Mouse (Mus musculus): ENCODE data around the gene Nup210. TPM values are rescaled to one million over a fixed set of nuclear protein-coding genes. Genes with fewer than 3 reads are reported as not detected.
"Not testable (repeated sequence)": the region's sequence is repeated elsewhere in the genome, so short reads cannot be mapped to it uniquely, and the experiment has no call there.

Nup210 gene
- total RNA-seq, 2 experiments from 2014 or later = 45.3 to 56.8 TPM

DNA sequence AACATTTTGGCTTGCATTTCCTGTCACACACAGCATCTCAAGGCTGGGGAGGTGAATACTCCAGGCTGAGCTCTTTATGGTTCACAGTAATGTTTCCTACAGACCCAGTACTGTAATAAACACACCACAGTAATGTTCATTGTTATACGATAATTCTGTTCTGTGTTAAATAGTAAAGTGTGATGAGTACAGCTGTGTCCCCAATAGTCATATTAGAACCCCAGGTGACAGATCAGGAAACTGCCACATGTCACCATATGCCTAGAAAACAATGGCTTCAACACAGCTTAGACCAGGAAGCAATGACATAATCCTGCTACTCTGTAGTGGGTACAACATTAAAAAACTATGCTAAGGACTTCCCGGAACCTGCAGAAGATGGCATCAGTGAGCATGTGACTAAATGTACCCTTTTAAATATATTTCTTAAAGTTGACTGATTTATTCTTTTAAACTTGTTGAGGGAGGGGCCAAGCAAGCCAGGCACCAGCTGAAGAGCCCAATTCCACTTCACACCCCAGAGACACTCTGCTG lies 7.6 kb downstream of the Nup210 start:
- ATAC-seq (replicated peaks; ENCODE audit: low FRiP score, poor library complexity, severe bottlenecking) = no peak

DNA sequence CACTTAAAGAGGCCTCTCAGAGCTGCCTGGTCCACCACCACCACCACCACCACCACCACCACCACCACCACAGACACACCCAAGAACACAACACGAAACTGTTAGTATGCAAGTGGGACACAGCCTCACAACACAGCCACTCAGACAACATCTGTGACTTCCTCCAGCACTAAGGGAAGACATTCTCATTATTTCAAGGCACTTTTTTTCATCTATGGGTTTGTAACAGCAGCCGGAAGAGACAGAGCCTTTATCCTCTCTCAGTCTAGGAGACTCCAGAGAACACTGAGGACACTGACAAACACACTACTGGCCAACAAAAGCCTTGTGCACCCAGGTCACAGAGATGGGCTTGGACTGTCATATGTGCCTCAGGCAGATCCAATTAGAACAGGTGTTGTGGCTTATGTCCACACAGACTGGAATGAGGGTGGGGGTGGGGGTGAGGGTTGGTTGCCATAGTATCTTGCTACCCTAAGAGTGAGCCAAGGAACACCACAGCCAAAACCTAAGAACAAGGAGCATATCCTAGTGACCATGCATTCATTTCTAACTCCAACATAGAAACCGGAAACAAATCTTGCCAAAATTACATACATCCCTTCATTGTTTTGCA lies 8.2 kb downstream of the Nup210 start:
- no peak for ATAC-seq (replicated peaks; ENCODE audit: low FRiP score, poor library complexity, severe bottlenecking)

DNA sequence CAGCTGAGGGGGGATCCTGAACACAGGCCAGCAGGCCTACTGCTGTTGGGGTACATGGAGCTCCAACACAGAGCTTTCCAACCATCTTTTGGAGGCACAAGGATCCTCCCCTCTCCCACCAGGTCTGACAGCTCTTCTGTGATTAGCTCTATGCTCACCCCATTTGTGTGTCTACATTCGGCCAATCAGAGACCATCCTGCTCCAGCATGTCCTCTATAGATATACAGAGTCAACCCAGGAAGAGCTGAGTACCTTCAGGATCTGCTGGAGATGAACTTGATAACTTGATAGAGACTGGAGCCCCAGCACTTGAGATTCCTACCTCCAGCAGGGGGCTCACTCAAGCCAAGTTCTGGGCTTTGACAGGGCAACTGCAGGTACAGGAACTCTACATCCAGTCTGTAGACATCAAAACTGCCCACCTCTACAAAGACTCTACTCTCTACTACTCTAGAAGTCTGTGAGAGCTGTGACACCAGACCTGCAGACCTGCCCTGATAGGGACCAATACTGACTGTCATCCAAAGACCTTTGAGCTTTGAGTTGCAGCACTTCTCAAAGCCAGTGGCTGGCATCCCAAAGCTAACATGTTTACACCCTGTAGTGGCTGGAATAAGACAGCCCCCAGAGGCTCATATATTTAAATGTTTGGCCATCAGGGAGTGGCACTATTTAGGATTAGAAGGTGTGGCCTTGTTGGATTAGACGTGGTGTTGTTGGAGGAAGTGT lies 11.1 kb downstream of the Nup210 start:
- ATAC-seq (replicated peaks; ENCODE audit: low FRiP score, poor library complexity, severe bottlenecking) = peak; percentile 26; the same call in 1 of the 2 replicates

DNA sequence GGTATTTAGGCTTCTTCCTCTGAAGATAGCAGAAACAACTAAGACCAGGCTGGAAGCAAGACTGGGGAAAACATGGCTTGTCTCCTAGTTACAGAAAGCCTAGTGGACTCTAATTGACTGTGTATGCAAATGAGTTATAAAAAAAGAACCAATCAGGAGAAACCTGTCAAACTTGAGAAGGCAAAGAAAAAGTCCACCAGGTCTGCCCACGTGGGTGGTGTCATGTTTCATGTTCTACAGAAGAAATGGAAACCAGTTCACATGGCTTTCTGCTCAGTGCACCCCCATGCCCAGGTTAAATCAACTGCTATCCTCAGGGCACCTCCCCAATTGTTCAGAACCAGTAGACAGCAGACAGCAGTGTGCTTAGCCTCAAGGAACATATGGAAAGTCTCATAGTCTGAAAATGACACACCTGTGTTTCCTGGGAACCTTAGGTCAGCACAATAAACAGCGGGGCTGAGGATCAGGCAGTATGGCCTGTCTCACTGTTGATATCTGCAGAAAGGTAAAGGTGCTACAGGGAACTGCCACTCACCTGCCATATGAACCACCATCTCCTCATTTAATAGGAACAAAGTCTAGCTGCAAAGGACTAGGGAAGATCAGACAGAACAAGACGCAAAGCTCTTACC lies 11.7 kb downstream of the Nup210 start:
- peak; percentile 59 for ATAC-seq (replicated peaks; ENCODE audit: low FRiP score, poor library complexity, severe bottlenecking)

DNA sequence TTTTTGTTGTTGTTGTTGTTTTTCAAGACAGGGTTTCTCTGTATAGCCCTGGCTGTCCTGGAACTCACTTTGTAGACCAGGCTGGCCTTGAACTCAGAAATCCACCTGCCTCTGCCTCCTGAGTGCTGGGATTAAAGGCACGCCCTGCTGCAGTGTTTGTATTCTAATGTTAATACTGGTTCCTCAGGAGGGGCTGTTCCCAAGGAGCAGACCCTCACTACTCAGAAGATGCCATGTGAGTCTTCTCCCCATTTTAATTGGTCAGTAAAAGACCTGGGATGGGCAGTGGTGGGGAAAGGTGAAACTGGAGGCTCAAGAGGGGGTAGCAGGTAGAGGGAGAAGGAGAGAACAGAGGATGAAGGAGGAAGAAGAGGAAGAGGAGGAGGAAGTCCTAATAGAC lies 13.2 kb downstream of the Nup210 start:
- not testable (repeated sequence) for ATAC-seq (replicated peaks; ENCODE audit: low FRiP score, poor library complexity, severe bottlenecking)

DNA sequence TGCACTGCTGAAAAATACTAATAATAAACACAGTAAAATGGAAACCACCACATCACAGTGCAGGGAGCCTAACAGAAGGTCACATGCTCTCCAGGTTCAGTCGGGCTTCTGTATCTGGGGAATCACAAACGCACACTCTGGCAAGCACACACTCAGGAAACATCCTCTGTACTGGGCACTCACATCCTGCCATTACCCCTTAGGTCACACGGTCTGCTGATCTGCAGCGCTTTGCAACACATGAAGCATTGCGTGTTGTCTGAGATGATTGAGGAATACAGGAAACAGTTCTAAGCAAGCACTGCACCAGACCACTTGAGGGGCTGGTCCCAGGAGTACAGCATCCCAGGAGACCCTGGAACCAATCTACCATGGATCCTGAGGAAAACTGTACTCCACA lies 16.0 kb downstream of the Nup210 start:
- ATAC-seq (replicated peaks; ENCODE audit: low FRiP score, poor library complexity, severe bottlenecking) = no peak

DNA sequence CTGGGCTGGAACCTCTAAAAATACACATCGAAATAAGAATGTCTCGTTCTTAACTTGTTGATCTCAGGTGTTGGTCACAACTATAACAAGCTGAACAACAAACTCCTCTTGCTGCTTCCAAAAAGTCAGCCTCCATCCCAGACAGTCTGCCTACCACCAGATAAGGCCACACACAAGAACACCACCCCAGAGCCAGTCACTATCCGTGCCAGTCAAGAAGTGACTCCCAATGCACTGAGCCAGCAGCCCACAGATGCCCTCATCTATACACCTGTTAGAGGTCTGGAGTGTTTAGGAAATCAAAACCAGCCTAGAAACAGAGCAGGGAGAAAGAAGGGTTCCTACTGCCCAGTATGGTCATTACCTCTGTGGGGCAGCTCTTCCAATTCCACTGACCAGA lies 18.8 kb downstream of the Nup210 start:
- 0 out of 2 replicates have a peak, but pooled peaks have one; percentile 43 for ATAC-seq (replicated peaks; ENCODE audit: low FRiP score, poor library complexity, severe bottlenecking)

DNA sequence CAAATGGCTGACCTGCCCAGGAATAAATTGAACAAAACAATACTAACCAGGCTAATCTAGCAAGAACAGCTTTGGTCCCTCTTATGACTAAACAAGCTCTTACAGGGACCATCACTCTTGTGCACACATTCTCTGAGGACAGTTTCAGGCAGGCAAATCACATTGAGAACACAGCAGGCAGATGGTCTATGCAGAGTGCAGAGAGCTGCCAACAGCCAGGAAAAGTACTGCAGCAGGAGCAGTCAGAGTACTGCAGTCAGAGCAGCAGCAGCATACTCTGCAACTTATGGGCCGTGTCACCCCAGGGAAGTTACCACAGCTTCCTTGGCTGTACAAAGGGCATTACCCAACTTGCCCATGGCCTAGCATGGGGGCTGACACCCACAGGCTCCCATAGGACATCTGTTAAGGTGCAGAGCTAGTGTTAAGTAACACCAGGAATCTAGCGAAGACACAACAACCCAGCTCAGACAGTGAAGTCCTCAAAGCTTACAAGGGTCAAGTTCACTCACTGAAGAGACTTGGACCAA lies 21.5 kb downstream of the Nup210 start:
- no peak for ATAC-seq (replicated peaks; ENCODE audit: low FRiP score, poor library complexity, severe bottlenecking)

DNA sequence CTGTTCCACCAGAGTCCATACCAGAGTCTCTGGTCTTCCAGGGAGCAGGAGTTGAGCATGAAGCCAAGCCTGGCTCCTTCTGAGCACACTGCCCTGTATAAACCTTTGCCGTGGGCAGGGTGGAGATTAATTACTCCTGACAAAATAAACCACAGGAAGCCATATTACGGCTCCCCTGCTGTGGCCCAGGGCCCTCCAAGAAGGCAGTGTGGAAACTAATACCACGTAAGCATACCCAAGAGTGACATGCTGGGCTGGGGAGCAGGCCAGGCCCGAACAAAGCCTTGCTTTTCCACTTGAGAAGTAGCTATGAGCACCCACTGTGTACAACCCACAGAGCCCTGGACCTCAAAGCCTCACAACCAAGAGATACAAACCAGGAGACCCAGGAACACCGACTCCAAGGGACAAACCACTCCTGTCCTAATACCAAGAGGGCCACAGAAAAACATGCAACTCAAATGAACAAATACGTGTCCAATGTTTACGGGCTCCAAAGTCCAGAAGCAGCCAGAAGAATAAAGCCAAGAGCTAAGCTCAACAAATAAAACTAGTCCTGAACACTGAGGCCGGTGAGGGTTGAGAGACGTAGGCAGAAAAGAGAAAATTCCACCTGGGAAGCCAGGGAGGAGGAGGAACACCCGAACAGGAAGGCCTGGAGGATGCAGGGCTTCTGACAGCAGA lies 24.3 kb downstream of the Nup210 start:
- ATAC-seq (replicated peaks; ENCODE audit: low FRiP score, poor library complexity, severe bottlenecking) = no peak

DNA sequence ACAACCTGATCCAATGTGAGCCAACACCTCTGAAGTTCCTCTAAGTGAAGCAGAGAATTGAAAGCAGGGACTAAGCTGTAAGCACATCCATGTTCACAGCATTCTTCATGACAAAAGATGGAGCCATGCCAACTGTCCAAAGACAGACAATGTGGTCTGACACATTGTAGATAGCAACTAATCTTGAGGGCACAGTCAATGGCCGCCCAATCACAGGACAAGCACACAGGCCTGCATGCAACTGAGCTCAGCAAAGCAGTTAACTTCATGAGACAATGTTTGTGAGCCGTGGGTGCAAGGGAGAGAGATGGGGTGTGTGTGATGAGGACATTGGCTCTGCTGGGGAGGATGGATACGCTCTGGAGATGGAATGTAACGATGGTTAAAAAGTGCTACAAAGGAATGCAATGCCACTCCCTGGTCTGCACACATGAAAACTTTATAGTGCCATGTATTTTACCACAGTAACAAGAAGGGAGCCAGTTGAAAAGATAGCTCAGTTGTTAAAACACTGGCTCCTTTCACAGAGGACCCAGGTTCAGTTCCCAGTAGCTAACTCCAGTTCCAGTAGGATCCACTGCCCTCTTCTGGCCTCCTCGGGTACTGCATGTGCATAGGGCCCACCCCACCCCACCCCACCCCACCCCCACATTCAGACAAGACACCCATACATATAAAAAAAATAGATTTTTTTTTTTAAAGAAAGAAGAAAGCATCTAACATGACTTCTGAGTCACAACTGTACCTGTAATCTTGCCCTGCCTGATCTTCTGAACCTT lies 31.3 kb downstream of the Nup210 start:
- ATAC-seq (replicated peaks; ENCODE audit: low FRiP score, poor library complexity, severe bottlenecking) = peak; percentile 64; the same call in 1 of the 2 replicates

DNA sequence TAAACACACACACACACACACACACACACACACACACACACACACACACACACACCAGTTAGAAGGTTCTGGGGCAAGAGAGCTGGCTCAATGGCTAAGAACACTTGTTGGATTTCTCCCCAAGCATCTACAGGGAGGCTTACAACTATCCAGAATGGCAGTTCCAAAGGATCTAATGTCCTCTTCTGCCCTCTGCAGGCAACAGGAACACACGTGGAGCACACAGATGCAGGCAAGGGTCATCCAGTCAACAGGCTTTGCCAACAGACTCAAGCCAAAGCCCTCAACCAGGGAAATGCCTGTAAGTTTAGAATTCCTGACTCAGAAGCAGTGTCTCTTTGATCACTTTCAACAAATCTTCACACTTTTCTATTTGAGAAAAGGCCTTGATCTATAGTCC lies 36.6 kb downstream of the Nup210 start:
- no peak for ATAC-seq (replicated peaks; ENCODE audit: low FRiP score, poor library complexity, severe bottlenecking)

DNA sequence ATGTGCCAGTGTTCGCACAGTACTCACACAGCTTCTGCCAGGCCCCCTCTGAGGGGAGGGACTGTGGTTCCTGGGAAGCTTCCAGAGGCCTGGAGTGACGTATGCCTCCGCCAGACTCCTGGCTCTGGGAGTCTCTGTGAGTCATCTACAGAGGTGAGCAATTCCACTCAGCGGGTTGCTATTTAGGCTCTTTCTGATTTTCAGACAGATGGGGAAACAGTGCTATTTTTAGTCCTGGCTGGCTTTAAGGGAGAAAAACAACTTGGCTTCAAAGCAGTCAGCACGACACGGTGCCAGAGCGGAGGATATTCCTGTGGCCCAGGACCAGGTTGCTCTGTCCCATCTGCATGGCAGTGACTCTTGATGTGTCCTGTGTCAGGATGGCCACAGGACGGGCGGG lies 40.4 kb downstream of the Nup210 start:
- no peak for ATAC-seq (replicated peaks; ENCODE audit: low FRiP score, poor library complexity, severe bottlenecking)

DNA sequence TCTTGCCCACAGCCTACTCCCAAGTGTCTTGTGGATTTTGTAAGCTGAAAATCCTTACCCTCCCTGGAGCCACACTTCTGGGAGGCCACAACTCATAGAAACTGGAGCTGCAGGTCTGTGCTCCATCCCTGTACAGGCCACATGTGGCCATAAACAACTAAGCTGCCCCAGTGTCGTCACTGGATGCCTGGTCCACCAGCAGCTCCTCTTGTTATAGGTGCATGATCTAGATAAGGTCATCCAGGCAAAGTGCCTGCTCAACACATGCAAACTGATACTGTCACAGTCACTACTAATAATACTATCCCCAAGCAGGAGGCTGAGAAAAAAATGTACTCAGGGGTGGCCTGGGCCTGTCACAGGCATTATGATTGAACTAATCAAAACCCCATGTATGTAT lies 48.1 kb downstream of the Nup210 start:
- ATAC-seq (replicated peaks; ENCODE audit: low FRiP score, poor library complexity, severe bottlenecking) = 0 out of 2 replicates have a peak, but pooled peaks have one; percentile 15

DNA sequence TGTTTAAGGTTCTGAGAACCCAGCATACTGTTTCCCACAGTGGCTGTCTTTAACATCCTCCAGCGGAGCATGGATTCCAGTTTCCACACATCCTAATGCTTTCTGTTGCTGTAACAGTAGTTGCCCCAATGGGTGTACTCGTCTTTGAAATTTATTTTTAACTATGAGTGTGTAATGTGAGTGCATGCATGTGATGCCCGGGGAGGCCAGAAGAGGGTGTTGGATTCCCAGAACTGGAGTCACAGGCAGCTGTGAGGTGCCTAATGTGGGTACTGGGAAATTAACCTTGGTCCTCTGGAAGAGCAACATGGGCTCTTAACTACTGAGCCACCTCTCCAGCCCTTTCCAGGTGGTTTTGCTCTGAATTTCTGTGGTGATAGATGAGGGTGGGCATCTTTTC lies 49.6 kb downstream of the Nup210 start:
- ATAC-seq (replicated peaks; ENCODE audit: low FRiP score, poor library complexity, severe bottlenecking) = no peak

DNA sequence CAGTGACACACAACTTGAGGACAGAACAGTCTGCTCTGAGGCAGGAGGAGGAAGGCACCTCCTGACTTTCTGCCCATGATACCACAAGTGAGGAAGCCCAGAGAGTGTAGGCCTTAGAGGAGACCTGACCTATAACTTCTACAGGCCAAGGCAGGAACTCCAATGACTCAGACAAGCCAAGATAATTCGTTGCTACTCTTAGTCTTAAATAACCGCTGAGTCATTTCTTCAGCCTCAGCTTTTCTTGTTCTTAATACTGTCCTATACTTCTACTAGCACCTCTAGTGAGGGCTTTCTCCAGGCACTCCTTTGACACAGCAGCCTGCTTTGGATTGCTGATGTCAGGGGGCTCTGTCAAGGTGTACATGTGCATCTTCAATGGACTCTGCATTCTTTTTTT lies 55.3 kb downstream of the Nup210 start:
- ATAC-seq (replicated peaks; ENCODE audit: low FRiP score, poor library complexity, severe bottlenecking) = no peak

DNA sequence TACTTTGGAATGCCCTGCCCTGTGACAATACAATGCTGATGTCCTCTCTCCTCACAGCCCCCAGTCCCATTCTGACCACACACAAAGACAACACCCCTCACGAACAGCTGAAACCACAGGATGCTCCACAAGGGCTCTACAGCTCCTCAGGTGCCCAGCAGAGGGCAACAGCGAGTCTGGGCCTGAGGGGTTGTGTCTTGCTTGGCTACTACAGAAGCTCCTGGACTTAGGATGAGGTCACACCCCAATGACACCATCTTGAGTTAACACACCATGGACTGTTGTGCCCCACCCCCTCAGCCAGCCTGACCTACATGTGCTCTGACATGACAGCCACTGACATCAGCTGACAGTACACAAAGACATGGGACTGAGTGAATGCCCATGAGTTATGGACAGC lies 56.9 kb downstream of the Nup210 start:
- peak; percentile 71 for ATAC-seq (replicated peaks; ENCODE audit: low FRiP score, poor library complexity, severe bottlenecking)

DNA sequence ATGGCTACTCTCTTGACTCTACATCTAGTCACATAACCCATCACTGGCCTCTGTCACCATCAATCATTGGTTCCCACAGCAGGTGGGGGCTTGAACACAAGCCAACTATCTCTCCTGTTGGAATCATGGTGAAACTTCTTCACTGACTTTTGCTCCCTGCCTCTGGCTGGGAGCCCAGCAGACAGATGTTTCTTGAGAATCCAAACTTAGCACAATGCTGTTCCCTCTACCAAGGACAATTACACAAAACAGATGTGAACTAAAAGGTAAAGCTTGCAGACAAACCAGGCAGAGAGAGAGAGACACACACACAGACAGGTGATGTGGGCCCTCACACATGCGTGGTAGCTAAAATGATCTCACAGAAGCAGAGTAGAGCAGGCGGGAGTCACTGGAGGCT lies 58.6 kb downstream of the Nup210 start:
- no peak for ATAC-seq (replicated peaks; ENCODE audit: low FRiP score, poor library complexity, severe bottlenecking)

DNA sequence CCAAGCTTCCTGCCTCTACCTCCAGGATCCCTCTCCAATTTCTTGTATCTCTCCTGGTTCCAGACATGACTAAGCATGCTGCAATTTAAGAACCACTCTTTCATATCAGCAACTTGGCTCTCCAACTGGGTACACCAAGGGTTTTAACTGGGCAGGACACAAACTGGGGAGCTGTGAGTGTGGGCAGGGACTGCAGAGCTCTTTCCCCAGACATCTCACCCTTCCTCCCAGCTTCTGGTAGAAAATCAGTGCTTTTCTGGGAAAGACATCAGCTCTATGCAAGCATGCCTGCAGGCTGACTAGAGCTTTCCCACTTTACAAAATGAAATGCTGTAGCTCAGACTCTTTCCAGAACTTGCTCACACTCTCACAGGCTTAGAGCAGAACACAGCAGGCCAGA lies 60.3 kb downstream of the Nup210 start:
- no peak for ATAC-seq (replicated peaks; ENCODE audit: low FRiP score, poor library complexity, severe bottlenecking)

DNA sequence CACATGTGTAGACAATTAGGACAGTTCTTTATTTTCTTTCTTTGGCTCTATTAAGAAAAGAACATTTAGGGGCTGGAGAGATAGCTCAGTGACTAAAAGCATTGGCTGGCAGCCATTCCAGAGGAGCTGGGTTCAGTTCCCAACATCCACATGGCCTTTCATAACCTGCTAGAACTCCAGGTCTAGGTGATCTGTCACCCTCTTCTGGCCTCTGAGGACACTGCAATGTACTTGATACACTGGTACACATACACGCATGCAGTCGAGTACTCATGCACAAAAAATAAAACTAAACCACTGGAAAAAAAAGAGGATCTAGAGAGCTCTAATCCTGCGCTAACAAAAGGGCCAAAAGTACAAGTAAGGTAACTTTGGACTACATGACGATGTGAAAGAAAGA lies 64.1 kb downstream of the Nup210 start:
- no peak for ATAC-seq (replicated peaks; ENCODE audit: low FRiP score, poor library complexity, severe bottlenecking)

Measured in erythroblast, adult 5-6 weeks (primary cell).